Mouse (Mus musculus) CH12F3 (cell line): ENCODE results near the gene Mtif3.

Source experiments
- in situ Hi-C: fragments of 300-500 bp; cut with MboI; formaldehyde crosslinking; loops from 2 replicates; pipeline ENCODE4 v1.14.3; 2020; ENCODE audit warnings: low sequenced_read_pairs

Mtif3 gene

GRCm38 (mm10) chr5:146917357-146917756 lies 46.2 kb downstream of the Mtif3 start:
- in situ Hi-C loops, result loop anchor here (10.0 kb wide), 2 partner anchors 307 to 387 kb away; partner anchors contain the start of gene Cdx2

- in situ Hi-C loops, result loop anchor here (10.0 kb wide), 2 partner anchors 308 to 388 kb away; partner anchors contain the start of gene Cdx2
Measured at GRCm38 (mm10) chr5:146916806-146917205, 46.8 kb downstream of the Mtif3 start.

- in situ Hi-C loops, result loop anchor here (10.0 kb wide), 2 partner anchors 309 to 389 kb away; partner anchors contain the start of gene Cdx2
Measured at GRCm38 (mm10) chr5:146916273-146916672, 47.3 kb downstream of the Mtif3 start.

GRCm38 (mm10) chr5:146914088-146914766 lies 49.4 kb downstream of the Mtif3 start:
- in situ Hi-C loops, result loop anchor here (10.0 kb wide), 2 partner anchors 311 to 391 kb away; partner anchors contain the start of gene Cdx2

- in situ Hi-C loops, result loop anchor here (10.0 kb wide), 2 partner anchors 311 to 391 kb away; partner anchors contain the start of gene Cdx2
Measured at GRCm38 (mm10) chr5:146913355-146913754, 50.2 kb downstream of the Mtif3 start.

GRCm38 (mm10) chr5:146912206-146912605 lies 51.4 kb downstream of the Mtif3 start:
- in situ Hi-C loops, result loop anchor here (10.0 kb wide), 2 partner anchors 313 to 393 kb away; partner anchors contain the start of gene Cdx2

GRCm38 (mm10) chr5:146908629-146909028 lies 55.0 kb downstream of the Mtif3 start:
- in situ Hi-C loops, result loop anchor here (10.0 kb wide), 1 partner anchor 204 kb away; no protein-coding TSS in a partner anchor

- in situ Hi-C loops, result loop anchor here (10.0 kb wide), 1 partner anchor 203 kb away; no protein-coding TSS in a partner anchor
Measured at GRCm38 (mm10) chr5:146907533-146907932, 56.1 kb downstream of the Mtif3 start.

- in situ Hi-C loops, result loop anchor here (10.0 kb wide), 1 partner anchor 201 kb away; no protein-coding TSS in a partner anchor
Measured at GRCm38 (mm10) chr5:146905486-146906172, 58.0 kb downstream of the Mtif3 start.

- in situ Hi-C loops, result loop anchor here (10.0 kb wide), 1 partner anchor 200 kb away; no protein-coding TSS in a partner anchor
Measured at GRCm38 (mm10) chr5:146904404-146904803, 59.2 kb downstream of the Mtif3 start.
